Mouse (Mus musculus) embryonic fibroblast, embryonic 13.5 days (primary cell): ENCODE measurements around the gene Ajuba.

Experiments
- CTCF ChIP-seq: IDR thresholded peaks from 2 replicates; pipeline ENCODE4 v1.5.1; 2011; ENCODE audit warnings: mild to moderate bottlenecking, control low read depth, low read length, moderate library complexity, borderline replicate concordance; ENCODE audit not compliant: insufficient read depth
- POLR2A ChIP-seq: IDR thresholded peaks from 2 replicates; pipeline ENCODE4 v1.6.1; 2011; ENCODE audit warnings: low read depth, mild to moderate bottlenecking, control low read depth, low read length, moderate library complexity

DNA sequence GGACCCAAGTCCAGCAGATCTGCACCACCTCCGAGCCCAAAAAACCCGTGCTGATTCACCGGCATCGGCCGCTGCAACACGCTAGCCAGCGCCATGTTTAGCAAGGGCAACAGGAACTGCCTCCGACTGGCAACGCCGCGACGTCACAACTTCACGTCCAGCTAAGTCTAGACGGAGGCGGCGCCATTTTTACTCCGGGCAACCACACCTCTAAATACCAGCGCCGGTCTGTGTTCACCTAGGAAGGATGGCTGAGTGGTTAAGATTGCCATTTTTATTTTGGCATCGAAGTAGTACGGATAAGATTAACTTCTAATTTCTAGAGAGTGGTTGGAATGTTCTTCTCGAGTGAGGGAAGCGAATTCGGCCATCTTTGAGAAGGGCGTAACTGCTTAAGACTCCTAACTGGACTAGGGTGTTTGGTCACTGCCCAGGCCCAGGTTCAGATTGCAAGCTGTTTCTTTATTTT is 40.6 kb upstream of the Ajuba start, which contains the start of gene Psmb5:
- no peak for TF ChIP-seq CTCF
- peak; percentile 80 for TF ChIP-seq POLR2A
